Mouse (Mus musculus): ENCODE data around the gene Pced1a. TPM values are rescaled to one million over a fixed set of nuclear protein-coding genes. Genes with fewer than 3 reads are reported as not detected.
A peak's percentile ranks its signal among the peaks of the same experiment; 100 is the strongest.

The Pced1a gene
- polyA plus RNA-seq, 1 experiment from 2014 or later: 3.8 TPM

GRCm38 (mm10) chr2:130452266-130452665 is 27.8 kb upstream of the Pced1a start:
- H3K4me1 ChIP-seq (replicated peaks): peaks cover 56% of the 10 kb centered on the region
- 0 out of 2 replicates have a peak overlapping the region, but pooled peaks have one; percentile 10 for H3K27ac ChIP-seq (replicated peaks)
- H3K9me3 ChIP-seq (replicated peaks): no peaks in the 10 kb centered on the region
- no peak for ATAC-seq (ENCODE audit: insufficient read depth)
- WGBS (ENCODE audit: insufficient replicate concordance): 48% methylated on average over 2 of the region's 2 CpGs
- peaks cover 20% of the 10 kb centered on the region for H3K27me3 ChIP-seq
- H3K4me2 ChIP-seq: no peak overlapping the region
- no peaks in the 10 kb centered on the region for H3K36me3 ChIP-seq (replicated peaks)
- H3K4me3 ChIP-seq (replicated peaks): no peak overlapping the region
- H3K9ac ChIP-seq: 0 out of 2 replicates have a peak overlapping the region, but pooled peaks have one; percentile 2

GRCm38 (mm10) chr2:130451727-130452090 is 27.2 kb upstream of the Pced1a start:
- H3K4me2 ChIP-seq: peak overlapping the region; percentile 96
- no peak for ATAC-seq (ENCODE audit: insufficient read depth)
- H3K36me3 ChIP-seq (replicated peaks): no peaks in the 10 kb centered on the region
- WGBS (ENCODE audit: insufficient replicate concordance): 64% methylated on average over 3 of the region's 3 CpGs
- no peak overlapping the region for H3K9ac ChIP-seq
- no peak overlapping the region for H3K27ac ChIP-seq (replicated peaks)
- H3K4me1 ChIP-seq (replicated peaks): peaks cover 56% of the 10 kb centered on the region
- H3K27me3 ChIP-seq: peaks cover 20% of the 10 kb centered on the region
- no peaks in the 10 kb centered on the region for H3K9me3 ChIP-seq (replicated peaks)
- peak overlapping the region; percentile 94 for H3K4me3 ChIP-seq (replicated peaks)

- WGBS (ENCODE audit: insufficient replicate concordance): 72% methylated on average over 14 of the region's 14 CpGs
- Histone ChIP-seq H3K4me1 (replicated peaks) (peaks cover 56% of the 10 kb centered on the region), H3K4me2 (peak overlapping the region; percentile 96), H3K9ac (peak overlapping the region; percentile 91), H3K36me3 (replicated peaks) (no peaks in the 10 kb centered on the region), H3K27me3 (peaks cover 20% of the 10 kb centered on the region), H3K27ac (replicated peaks) (no peak overlapping the region), H3K4me3 (replicated peaks) (peak overlapping the region; percentile 94), H3K9me3 (replicated peaks) (no peaks in the 10 kb centered on the region)
- ATAC-seq (ENCODE audit: insufficient read depth): no peak
Observed at GRCm38 (mm10) chr2:130451086-130451726, 26.7 kb upstream of the Pced1a start.

- WGBS (ENCODE audit: insufficient replicate concordance): under 1% methylated on average over 47 of the region's 47 CpGs
- peak overlapping the region; percentile 90 for H3K27ac ChIP-seq (replicated peaks)
- H3K9ac ChIP-seq: peak overlapping the region; percentile 91
- peak overlapping the region; percentile 94 for H3K4me3 ChIP-seq (replicated peaks)
- peaks cover 52% of the 10 kb centered on the region for H3K4me1 ChIP-seq (replicated peaks)
- ATAC-seq (ENCODE audit: insufficient read depth): peak; percentile 95
- H3K36me3 ChIP-seq (replicated peaks): no peaks in the 10 kb centered on the region
- peaks cover 20% of the 10 kb centered on the region for H3K27me3 ChIP-seq
- peak overlapping the region; percentile 96 for H3K4me2 ChIP-seq
- no peaks in the 10 kb centered on the region for H3K9me3 ChIP-seq (replicated peaks)
Observed at GRCm38 (mm10) chr2:130450434-130450796, 25.9 kb upstream of the Pced1a start.

- H3K27me3 ChIP-seq: peaks cover 20% of the 10 kb centered on the region
- H3K36me3 ChIP-seq (replicated peaks): 0 out of 2 replicates have a peak, but pooled peaks cover 3% of the 10 kb centered on the region
- peak within 1 kb of the TSS; percentile 90 for H3K27ac ChIP-seq (replicated peaks)
- peaks cover 50% of the 10 kb centered on the region for H3K4me1 ChIP-seq (replicated peaks)
- WGBS (ENCODE audit: insufficient replicate concordance): under 1% methylated on average over 49 of the region's 50 CpGs
- peak within 1 kb of the TSS; percentile 94 for H3K4me3 ChIP-seq (replicated peaks)
- H3K4me2 ChIP-seq: peak within 1 kb of the TSS; percentile 96
- H3K9me3 ChIP-seq (replicated peaks): no peaks in the 10 kb centered on the region
- H3K9ac ChIP-seq: peak within 1 kb of the TSS; percentile 91
- peak; percentile 98 for ATAC-seq (ENCODE audit: insufficient read depth)
Observed at GRCm38 (mm10) chr2:130449794-130450433, 25.4 kb upstream of the Pced1a start, which contains the start of gene Ptpra. TSS of gene Ptpra (plus strand) at chr2:130450278.

GRCm38 (mm10) chr2:130449021-130449793 is 24.7 kb upstream of the Pced1a start:
- no peak overlapping the region for H3K27ac ChIP-seq (replicated peaks)
- peaks cover 43% of the 10 kb centered on the region for H3K4me1 ChIP-seq (replicated peaks)
- WGBS (ENCODE audit: insufficient replicate concordance): 7% methylated on average over 17 of the region's 17 CpGs
- peaks cover 20% of the 10 kb centered on the region for H3K27me3 ChIP-seq
- H3K4me3 ChIP-seq (replicated peaks): peak overlapping the region; percentile 94
- H3K9ac ChIP-seq: peak overlapping the region; percentile 91
- peak overlapping the region; percentile 96 for H3K4me2 ChIP-seq
- H3K9me3 ChIP-seq (replicated peaks): no peaks in the 10 kb centered on the region
- H3K36me3 ChIP-seq (replicated peaks): peaks cover 8% of the 10 kb centered on the region; the same call in 1 of the 2 replicates
- ATAC-seq (ENCODE audit: insufficient read depth): no peak

- Histone ChIP-seq H3K4me2 (no peak overlapping the region), H3K4me3 (replicated peaks) (no peak overlapping the region), H3K27ac (replicated peaks) (no peak overlapping the region), H3K27me3 (peaks cover 20% of the 10 kb centered on the region), H3K9me3 (replicated peaks) (no peaks in the 10 kb centered on the region), H3K9ac (no peak overlapping the region), H3K4me1 (replicated peaks) (peaks cover 39% of the 10 kb centered on the region), H3K36me3 (replicated peaks) (peaks cover 13% of the 10 kb centered on the region)
- ATAC-seq (ENCODE audit: insufficient read depth): no peak
Observed at GRCm38 (mm10) chr2:130448449-130448848, 23.9 kb upstream of the Pced1a start.

GRCm38 (mm10) chr2:130442162-130442561 is 17.7 kb upstream of the Pced1a start:
- no peak overlapping the region for H3K4me3 ChIP-seq (replicated peaks)
- no peak overlapping the region for H3K4me2 ChIP-seq
- no peak overlapping the region for H3K9ac ChIP-seq
- H3K9me3 ChIP-seq (replicated peaks): no peaks in the 10 kb centered on the region
- H3K27me3 ChIP-seq: no peaks in the 10 kb centered on the region
- H3K36me3 ChIP-seq (replicated peaks): peaks cover 76% of the 10 kb centered on the region
- H3K27ac ChIP-seq (replicated peaks): no peak overlapping the region
- 47% methylated on average over 10 of the region's 10 CpGs for WGBS (ENCODE audit: insufficient replicate concordance)
- peak; percentile 59 for ATAC-seq (ENCODE audit: insufficient read depth)
- H3K4me1 ChIP-seq (replicated peaks): peaks cover 30% of the 10 kb centered on the region

- no peak overlapping the region for H3K9ac ChIP-seq
- peaks cover 30% of the 10 kb centered on the region for H3K4me1 ChIP-seq (replicated peaks)
- ATAC-seq (ENCODE audit: insufficient read depth): no peak
- no peak overlapping the region for H3K4me3 ChIP-seq (replicated peaks)
- H3K9me3 ChIP-seq (replicated peaks): no peaks in the 10 kb centered on the region
- H3K4me2 ChIP-seq: no peak overlapping the region
- no peaks in the 10 kb centered on the region for H3K27me3 ChIP-seq
- no peak overlapping the region for H3K27ac ChIP-seq (replicated peaks)
- peaks cover 74% of the 10 kb centered on the region for H3K36me3 ChIP-seq (replicated peaks)
- 71% methylated on average over 4 of the region's 4 CpGs for WGBS (ENCODE audit: insufficient replicate concordance)
Observed at GRCm38 (mm10) chr2:130439840-130440480, 15.5 kb upstream of the Pced1a start.

GRCm38 (mm10) chr2:130438861-130439260 is 14.4 kb upstream of the Pced1a start:
- Histone ChIP-seq H3K4me1 (replicated peaks) (peaks cover 30% of the 10 kb centered on the region), H3K36me3 (replicated peaks) (peaks cover 66% of the 10 kb centered on the region), H3K27ac (replicated peaks) (no peak overlapping the region), H3K9me3 (replicated peaks) (no peaks in the 10 kb centered on the region), H3K4me3 (replicated peaks) (no peak overlapping the region), H3K4me2 (no peak overlapping the region), H3K27me3 (no peaks in the 10 kb centered on the region), H3K9ac (no peak overlapping the region)
- whole genome bisulfite sequencing (ENCODE audit: insufficient replicate concordance): 73% methylated on average over 3 of the region's 3 CpGs
- ATAC-seq (ENCODE audit: insufficient read depth): no peak

- 72% methylated on average over 1 of the region's 1 CpGs for WGBS (ENCODE audit: insufficient replicate concordance)
- Histone ChIP-seq H3K36me3 (replicated peaks) (peaks cover 54% of the 10 kb centered on the region), H3K9ac (no peak overlapping the region), H3K27ac (replicated peaks) (no peak overlapping the region), H3K4me2 (no peak overlapping the region), H3K9me3 (replicated peaks) (no peaks in the 10 kb centered on the region), H3K4me1 (replicated peaks) (peaks cover 20% of the 10 kb centered on the region), H3K4me3 (replicated peaks) (no peak overlapping the region), H3K27me3 (no peaks in the 10 kb centered on the region)
- no peak for ATAC-seq (ENCODE audit: insufficient read depth)
Observed at GRCm38 (mm10) chr2:130436769-130437168, 12.3 kb upstream of the Pced1a start.

Data from liver, embryonic 15.5 days (tissue).